Mouse (Mus musculus) erythroblast, embryonic 14.5 days (primary cell): ENCODE results near the gene Rnf167. TPM values are rescaled to one million over a fixed set of nuclear protein-coding genes. Genes with fewer than 3 reads are reported as not detected.

Experiments used
- H3K27me3 ChIP-seq: 2 replicates; pipeline ENCODE4 v1.6.1; 2012; ENCODE audit warnings: inconsistent platforms; ENCODE audit not compliant: control insufficient read depth
- H3K36me3 ChIP-seq: 2 replicates; pipeline ENCODE4 v1.6.1; 2012; ENCODE audit warnings: mild to moderate bottlenecking, inconsistent platforms; ENCODE audit not compliant: control insufficient read depth
- H3K4me1 ChIP-seq: 2 replicates; pipeline ENCODE4 v1.6.1; 2012; ENCODE audit warnings: inconsistent platforms; ENCODE audit not compliant: control insufficient read depth
- H3K4me3 ChIP-seq: replicated peaks from 2 replicates; pipeline ENCODE3; 2012; ENCODE audit warnings: moderate library complexity, mild to moderate bottlenecking, inconsistent platforms
- H3K9me3 ChIP-seq: 2 replicates; pipeline ENCODE4 v1.6.1; 2012; ENCODE audit warnings: low read length, inconsistent platforms, mixed read lengths; ENCODE audit not compliant: control insufficient read depth
- GATA1 ChIP-seq: IDR thresholded peaks from 2 replicates; pipeline ENCODE4 v1.6.1; 2012; ENCODE audit warnings: low read length, inconsistent platforms, mixed read lengths
- TAL1 ChIP-seq: IDR thresholded peaks from 3 replicates; pipeline ENCODE4 v1.6.1; 2012; ENCODE audit warnings: low read length, inconsistent platforms, mixed read lengths
- polyA plus RNA-seq: library from polyadenylated mRNA; stranded (reverse); fragments of >175 nt; gene quantifications from 2 replicates; pipeline ENCODE4 v1.2.3, GENCODE M21; 2012

Gene Rnf167
- polyA plus RNA-seq, 1 experiment: 24.0 TPM

DNA sequence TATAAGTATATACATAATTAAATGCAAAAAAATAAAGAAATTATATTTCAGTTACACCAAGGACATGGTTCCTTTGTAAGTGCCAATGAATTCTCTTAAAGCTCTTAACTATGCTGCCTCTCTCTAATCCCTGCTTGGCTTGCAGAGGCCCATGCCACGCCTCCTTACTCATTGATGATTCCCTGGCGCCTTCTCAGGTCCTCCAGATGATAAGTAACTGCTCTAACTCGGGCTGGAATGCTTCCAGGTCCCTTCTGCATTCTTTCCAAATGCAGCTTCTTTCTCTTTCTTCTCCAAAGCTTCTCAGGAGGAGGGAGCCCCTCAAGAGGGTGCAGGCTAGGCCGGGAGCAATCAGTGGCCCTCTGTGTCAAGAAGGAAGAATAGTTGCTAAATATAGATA lies 42.5 kb downstream of the Rnf167 start:
- Histone ChIP-seq H3K36me3 (peaks cover 4% of the 10 kb centered on the region), H3K4me3 (no peak overlapping the region), H3K27me3 (peaks cover 36% of the 10 kb centered on the region), H3K4me1 (peaks cover 20% of the 10 kb centered on the region), H3K9me3 (no peaks in the 10 kb centered on the region)
- no peak for TF ChIP-seq GATA1

DNA sequence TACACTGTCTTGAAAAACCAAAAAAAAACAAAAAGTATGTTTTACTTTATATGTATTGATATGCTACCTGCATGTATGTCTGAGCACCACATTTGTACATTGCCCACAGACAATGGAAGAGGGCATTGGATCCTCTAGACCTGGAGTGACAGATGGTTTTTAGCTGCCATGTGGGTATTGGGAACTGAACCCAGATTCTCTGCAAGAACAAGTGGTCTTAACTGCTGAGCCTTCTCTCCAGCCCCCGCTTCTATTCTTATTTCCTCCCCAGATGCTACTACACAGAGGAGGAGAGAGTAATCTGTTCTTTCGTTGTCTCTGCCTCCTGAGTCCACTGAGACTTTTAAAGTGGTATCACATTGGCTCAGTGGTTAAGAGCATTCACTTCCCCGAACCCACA lies 46.5 kb downstream of the Rnf167 start:
- no peak overlapping the region for H3K4me3 ChIP-seq
- H3K9me3 ChIP-seq: no peaks in the 10 kb centered on the region
- TF ChIP-seq GATA1: no peak
- no peak for TF ChIP-seq TAL1
- H3K4me1 ChIP-seq: peaks cover under 1% of the 10 kb centered on the region
- H3K27me3 ChIP-seq: peaks cover 46% of the 10 kb centered on the region
- no peaks in the 10 kb centered on the region for H3K36me3 ChIP-seq

DNA sequence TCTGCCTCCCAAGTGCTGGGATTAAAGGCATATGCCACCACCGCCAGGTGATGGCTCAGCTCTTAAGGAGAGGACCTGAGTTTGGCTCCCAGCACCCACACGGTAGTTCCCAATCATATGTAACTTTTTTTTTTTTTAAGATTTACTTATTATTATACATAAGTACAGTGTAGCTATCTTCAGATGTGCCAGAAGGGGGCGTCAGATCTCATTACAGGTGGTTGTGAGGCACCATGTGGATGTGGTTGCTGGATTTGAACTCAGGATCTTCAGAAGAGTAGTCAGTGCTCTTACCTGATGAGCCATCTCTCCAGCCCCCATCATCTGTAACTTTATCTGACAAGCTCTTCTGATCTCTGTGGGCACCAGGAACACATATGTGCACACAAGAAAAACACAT lies 50.3 kb downstream of the Rnf167 start:
- TF ChIP-seq TAL1 (no peak), GATA1 (no peak)
- no peaks in the 10 kb centered on the region for H3K36me3 ChIP-seq
- peaks cover 21% of the 10 kb centered on the region for H3K4me1 ChIP-seq
- H3K9me3 ChIP-seq: no peaks in the 10 kb centered on the region
- peaks cover 40% of the 10 kb centered on the region for H3K27me3 ChIP-seq
- H3K4me3 ChIP-seq: no peak overlapping the region

- H3K4me1 ChIP-seq: peaks cover 24% of the 10 kb centered on the region
- H3K36me3 ChIP-seq: peaks cover 6% of the 10 kb centered on the region; the same call in 1 of the 2 replicates
- H3K9me3 ChIP-seq: no peaks in the 10 kb centered on the region
- TF ChIP-seq TAL1 (no peak), GATA1 (no peak)
- H3K27me3 ChIP-seq: peaks cover 29% of the 10 kb centered on the region
- H3K4me3 ChIP-seq: no peak overlapping the region
Observed at GRCm38 (mm10) chr11:70699051-70699450, 52.0 kb downstream of the Rnf167 start.

GRCm38 (mm10) chr11:70699722-70700556 lies 52.9 kb downstream of the Rnf167 start, which contains the start of the genes Inca1 and Kif1c:
TSS of gene Inca1 (minus strand) at chr11:70700155.
TSS of gene Kif1c (plus strand) at chr11:70700548.
- H3K9me3 ChIP-seq: no peaks in the 10 kb centered on the region
- peaks cover 24% of the 10 kb centered on the region for H3K4me1 ChIP-seq
- TF ChIP-seq TAL1 (no peak), GATA1 (no peak)
- H3K27me3 ChIP-seq: peaks cover 25% of the 10 kb centered on the region
- H3K4me3 ChIP-seq: peak within 1 kb of the TSS; percentile 86
- H3K36me3 ChIP-seq: peaks cover 15% of the 10 kb centered on the region; the same call in 1 of the 2 replicates

DNA sequence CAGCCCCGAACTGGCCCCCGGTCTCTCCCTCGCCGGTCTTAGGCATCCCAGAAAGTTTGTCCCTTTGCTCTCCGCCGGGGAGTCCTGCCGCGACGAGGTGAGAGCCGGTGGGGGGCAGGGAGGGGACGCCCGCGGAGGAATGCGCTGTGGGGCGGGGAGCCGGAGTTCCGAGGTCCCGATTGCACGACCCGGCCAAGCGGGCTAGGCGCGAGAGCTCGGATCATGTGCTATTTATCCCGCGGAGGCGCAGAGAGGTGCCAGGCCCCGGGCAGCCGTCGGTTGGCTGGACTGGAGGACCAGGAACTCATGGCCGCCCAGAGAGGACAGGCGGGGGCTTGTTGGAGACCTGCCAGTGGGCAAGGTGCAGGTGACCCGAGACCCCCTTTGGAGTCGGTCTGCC lies 53.6 kb downstream of the Rnf167 start:
- peak overlapping the region; percentile 86 for H3K4me3 ChIP-seq
- TF ChIP-seq GATA1 (no peak), TAL1 (no peak)
- H3K36me3 ChIP-seq: peaks cover 22% of the 10 kb centered on the region
- no peaks in the 10 kb centered on the region for H3K9me3 ChIP-seq
- peaks cover 24% of the 10 kb centered on the region for H3K4me1 ChIP-seq
- peaks cover 22% of the 10 kb centered on the region for H3K27me3 ChIP-seq

Other genes starting within 250 kb of the Rnf167 start
- 2.9 and 3.5 TPM in 2 replicates for gene Pelp1, start 237.2 kb upstream of the Rnf167 start, polyA plus RNA-seq
- 7.9 and 11.5 TPM in 2 replicates for gene Arrb2, start 214.6 kb upstream of the Rnf167 start, polyA plus RNA-seq
- 1.1 and 2.3 TPM in 2 replicates for gene Med11, start 195.3 kb upstream of the Rnf167 start, polyA plus RNA-seq
- gene Zmynd15, start 187.8 kb upstream of the Rnf167 start, polyA plus RNA-seq: 0.02 TPM in 1 of 2 replicates, not detected in the other
- not detected in 2 replicates for gene Cxcl16, start 187.3 kb upstream of the Rnf167 start, polyA plus RNA-seq
- not detected in 2 replicates for gene Tm4sf5, start 142.0 kb upstream of the Rnf167 start, polyA plus RNA-seq
- gene Vmo1, start 132.6 kb upstream of the Rnf167 start, polyA plus RNA-seq: not detected in 2 replicates
- 0.10 TPM in 1 of 2 replicates, not detected in the other for gene Gltpd2, start 128.0 kb upstream of the Rnf167 start, polyA plus RNA-seq
- gene Psmb6, start 121.9 kb upstream of the Rnf167 start, polyA plus RNA-seq: 27.3 and 29.9 TPM in 2 replicates
- gene Gm40193, start 114.3 kb upstream of the Rnf167 start, polyA plus RNA-seq: not detected in 2 replicates
- 0.01 TPM in 1 of 2 replicates, not detected in the other for gene Pld2, start 107.2 kb upstream of the Rnf167 start, polyA plus RNA-seq
- gene Mink1, start 84.4 kb upstream of the Rnf167 start, polyA plus RNA-seq: 1.1 and 1.2 TPM in 2 replicates
- not detected in 2 replicates for gene 4930544D05Rik, start 31.4 kb upstream of the Rnf167 start, polyA plus RNA-seq
- 0.06 TPM in 1 of 2 replicates, not detected in the other for gene Chrne, start 28.0 kb upstream of the Rnf167 start, polyA plus RNA-seq
- 0.12 TPM in 2 replicates for gene Gp1ba, start 8.1 kb upstream of the Rnf167 start, polyA plus RNA-seq
- gene Slc25a11, start 244 bp downstream of the Rnf167 start, polyA plus RNA-seq: 2.2 and 2.4 TPM in 2 replicates
- 240 and 308 TPM in 2 replicates for gene Pfn1, start 7.4 kb downstream of the Rnf167 start, polyA plus RNA-seq
- 0.74 and 0.78 TPM in 2 replicates for gene Eno3, start 10.0 kb downstream of the Rnf167 start, polyA plus RNA-seq
- gene Spag7, start 22.2 kb downstream of the Rnf167 start, polyA plus RNA-seq: 11.0 and 18.1 TPM in 2 replicates
- 0.30 and 0.36 TPM in 2 replicates for gene Camta2, start 40.9 kb downstream of the Rnf167 start, polyA plus RNA-seq
- gene Inca1, start 52.9 kb downstream of the Rnf167 start, polyA plus RNA-seq: not detected in 2 replicates
- 0.31 and 0.32 TPM in 2 replicates for gene Kif1c, start 53.3 kb downstream of the Rnf167 start, polyA plus RNA-seq
- gene Zfp3, start 117.0 kb downstream of the Rnf167 start, polyA plus RNA-seq: 0.04 TPM in 1 of 2 replicates, not detected in the other
- gene Scimp, start 165.4 kb downstream of the Rnf167 start, polyA plus RNA-seq: not detected in 2 replicates
- 0.37 and 0.42 TPM in 2 replicates for gene Rabep1, start 197.5 kb downstream of the Rnf167 start, polyA plus RNA-seq